Mouse (Mus musculus) MEL (cell line): ENCODE results near the gene A3galt2.

Experiments
- BHLHE40 ChIP-seq: IDR thresholded peaks from 2 replicates; pipeline ENCODE4 v1.6.1; 2012; ENCODE audit warnings: low read depth, mild to moderate bottlenecking, inconsistent platforms, low read length, improper control_type of control experiment, borderline replicate concordance
- CTCF ChIP-seq, 3 experiments: IDR thresholded peaks in 2 of 3; conservative IDR thresholded peaks in 1 of 3; 2 replicates each; pipeline ENCODE4 v1.5.1; 2011 to 2012; ENCODE audit warnings: low read length in 3 of 3, low read depth in 2 of 3, mild to moderate bottlenecking in 2 of 3, improper control_type of control experiment in 1 of 3, inconsistent platforms in 1 of 3, mixed read lengths in 1 of 3, moderate library complexity in 1 of 3; ENCODE audit not compliant: control insufficient read depth in 1 of 3, insufficient read depth in 1 of 3, poor library complexity in 1 of 3, severe bottlenecking in 1 of 3
- E2F4 ChIP-seq: IDR thresholded peaks from 2 replicates; pipeline ENCODE4 v1.6.1; 2011; ENCODE audit warnings: low read depth, low read length, improper control_type of control experiment, borderline replicate concordance
- EP300 ChIP-seq, 2 experiments: IDR thresholded peaks; 2 replicates each; pipeline ENCODE4 v1.6.1; 2011; ENCODE audit warnings: improper control_type of control experiment in 2 of 2, low read length in 2 of 2, low read depth in 1 of 2, mild to moderate bottlenecking in 1 of 2
- KAT2A ChIP-seq: conservative IDR thresholded peaks from 2 replicates; pipeline ENCODE4 v1.6.1; 2012; ENCODE audit warnings: low read depth, low read length, improper control_type of control experiment, inconsistent platforms
- MAZ ChIP-seq: IDR thresholded peaks from 2 replicates; pipeline ENCODE4 v1.6.1; 2012; ENCODE audit warnings: low read depth, mild to moderate bottlenecking, inconsistent platforms, low read length, improper control_type of control experiment
- POLR2A ChIP-seq, 2 experiments: IDR thresholded peaks; 2 replicates each; pipeline ENCODE4 v1.6.1; 2011 to 2012; ENCODE audit warnings: low read length in 2 of 2, mild to moderate bottlenecking in 2 of 2, control low read depth in 1 of 2, improper control_type of control experiment in 1 of 2, low read depth in 1 of 2, moderate library complexity in 1 of 2; ENCODE audit not compliant: control insufficient read depth in 1 of 2, insufficient read depth in 1 of 2, poor library complexity in 1 of 2
- SIN3A ChIP-seq: IDR thresholded peaks from 2 replicates; pipeline ENCODE4 v1.6.1; 2012; ENCODE audit warnings: low read length, improper control_type of control experiment, inconsistent platforms
- UBTF ChIP-seq: IDR thresholded peaks from 2 replicates; pipeline ENCODE4 v1.6.1; 2012; ENCODE audit warnings: low read depth, mild to moderate bottlenecking, inconsistent platforms, low read length, improper control_type of control experiment, moderate library complexity, borderline replicate concordance; ENCODE audit not compliant: insufficient read depth
- ZC3H11A ChIP-seq: IDR thresholded peaks from 2 replicates; pipeline ENCODE4 v1.6.1; 2012; ENCODE audit warnings: low read depth, mild to moderate bottlenecking, inconsistent platforms, low read length, improper control_type of control experiment

- TF ChIP-seq E2F4 (no peak), MAZ (no peak), CTCF (IDR thresholded peaks at IDR 0.05 in 2 of 3, conservative IDR thresholded peaks at IDR 0.05 in 1 of 3; ENCODE audit: control insufficient read depth in 1 of 3, insufficient read depth in 1 of 3, low read depth in 2 of 3, low read length in 3 of 3, poor library complexity in 1 of 3, severe bottlenecking in 1 of 3) (no peak), POLR2A (IDR thresholded peaks at IDR 0.05; ENCODE audit: control insufficient read depth in 1 of 2, insufficient read depth in 1 of 2, low read depth in 1 of 2, low read length in 2 of 2, poor library complexity in 1 of 2) (no peak), UBTF (no peak), EP300 (IDR thresholded peaks at IDR 0.05; ENCODE audit: low read depth in 1 of 2, low read length in 2 of 2) (no peak), BHLHE40 (no peak), KAT2A (no peak), ZC3H11A (no peak), SIN3A (no peak)
Observed at GRCm38 (mm10) chr4:128753571-128753970, 1.6 kb upstream of the A3galt2 start.
